Mouse (Mus musculus) midbrain, embryonic 16.5 days (tissue): ENCODE results near the gene Cbx3. TPM values are rescaled to one million over a fixed set of nuclear protein-coding genes. Genes with fewer than 3 reads are reported as not detected.

Experiments used
- ATAC-seq: fragments of 200-750 bp; cut with Nextera tagmentation; 2 replicates; pipeline ENCODE4 v1.8.0; 2017; ENCODE audit warnings: moderate TSS enrichment
- H3K27ac ChIP-seq: fragments of 300-500 bp; sonication (generic); 2 replicates; pipeline ENCODE4 v1.5.1; 2014; ENCODE audit warnings: mild to moderate bottlenecking, low read length, mixed read lengths
- H3K27me3 ChIP-seq: fragments of 300-500 bp; sonication (generic); 2 replicates; pipeline ENCODE4 v1.6.1; 2014; ENCODE audit warnings: low read depth, low read length, mixed read lengths; ENCODE audit not compliant: control insufficient read depth, insufficient read depth
- H3K36me3 ChIP-seq: fragments of 300-500 bp; sonication (generic); 2 replicates; pipeline ENCODE4 v1.6.1; 2014; ENCODE audit warnings: mild to moderate bottlenecking, low read length, moderate library complexity, mixed read lengths; ENCODE audit not compliant: control insufficient read depth, insufficient read depth
- H3K4me1 ChIP-seq: fragments of 300-500 bp; sonication (generic); 2 replicates; pipeline ENCODE4 v1.6.1; 2014; ENCODE audit warnings: mild to moderate bottlenecking, low read length, mixed read lengths; ENCODE audit not compliant: control insufficient read depth, insufficient read depth
- H3K4me2 ChIP-seq: fragments of 300-500 bp; sonication (generic); 2 replicates; pipeline ENCODE4 v1.6.1; 2014; ENCODE audit warnings: mild to moderate bottlenecking, low read length, mixed read lengths
- H3K4me3 ChIP-seq: fragments of 300-500 bp; sonication (generic); 2 replicates; pipeline ENCODE4 v1.5.1; 2014; ENCODE audit warnings: low read depth, mild to moderate bottlenecking, low read length, moderate library complexity, mixed read lengths
- H3K9ac ChIP-seq: fragments of 300-500 bp; sonication (generic); 2 replicates; pipeline ENCODE4 v1.6.1; 2014; ENCODE audit warnings: low read depth, low read length, mixed read lengths
- H3K9me3 ChIP-seq: fragments of 300-500 bp; sonication (generic); replicated peaks from 2 replicates; pipeline ENCODE4 v1.6.1; 2014; ENCODE audit warnings: mild to moderate bottlenecking, low read length, mixed read lengths; ENCODE audit not compliant: control insufficient read depth, poor library complexity, severe bottlenecking
- WGBS: fragments of 180-500 bp; shearing (Covaris S2); extraction: QIAGEN DNeasy Blood & Tissue Kit; methylation state at CpG from one replicate; pipeline ENCODE4 v1.1.7; 2014; 5-methylcytosine and 5-hydroxymethylcytosine counted together
- polyA plus RNA-seq: library from polyadenylated mRNA; unstranded; fragments of >200 nt; fragmentation: Nextera tagmentation; extraction: Ambion mirVana; gene quantifications from 2 replicates; pipeline ENCODE4 v1.2.1, GENCODE M21; 2015

Cbx3 gene
- polyA plus RNA-seq, 1 experiment from 2014 or later, result 417 TPM

GRCm38 (mm10) chr6:51508750-51509648 is 38.8 kb downstream of the Cbx3 start:
- ATAC-seq, result peak; percentile 89
- Histone ChIP-seq H3K36me3 (no peaks in the 10 kb centered on the region), H3K9me3 (no peaks in the 10 kb centered on the region), H3K4me2 (peak overlapping the region; percentile 58), H3K4me1 (peaks cover 6% of the 10 kb centered on the region; the same call in 1 of the 2 replicates), H3K27ac (peak overlapping the region; percentile 72), H3K9ac (peak overlapping the region; percentile 62), H3K27me3 (no peaks in the 10 kb centered on the region), H3K4me3 (peak overlapping the region; percentile 32)
- WGBS, result 22% methylated on average over 18 of the region's 18 CpGs

- H3K36me3 ChIP-seq, result no peaks in the 10 kb centered on the region
- H3K9me3 ChIP-seq, result no peaks in the 10 kb centered on the region
- no peak overlapping the region for H3K27ac ChIP-seq
- H3K4me3 ChIP-seq, result no peak overlapping the region
- 26% methylated on average over 5 of the region's 5 CpGs for WGBS
- peaks cover 6% of the 10 kb centered on the region; the same call in 1 of the 2 replicates for H3K4me1 ChIP-seq
- H3K4me2 ChIP-seq, result no peak overlapping the region
- no peak overlapping the region for H3K9ac ChIP-seq
- ATAC-seq, result no peak
- no peaks in the 10 kb centered on the region for H3K27me3 ChIP-seq
These were observed 39.9 kb downstream of the Cbx3 start for GRCm38 (mm10) chr6:51510094-51510493.

GRCm38 (mm10) chr6:51510946-51511345 is 40.8 kb downstream of the Cbx3 start:
- Histone ChIP-seq H3K27ac (no peak overlapping the region), H3K36me3 (no peaks in the 10 kb centered on the region), H3K4me1 (peaks cover 6% of the 10 kb centered on the region; the same call in 1 of the 2 replicates), H3K4me2 (no peak overlapping the region), H3K9ac (no peak overlapping the region), H3K4me3 (no peak overlapping the region), H3K9me3 (no peaks in the 10 kb centered on the region), H3K27me3 (no peaks in the 10 kb centered on the region)
- no peak for ATAC-seq
- 42% methylated on average over 1 of the region's 1 CpGs for WGBS

GRCm38 (mm10) chr6:51513745-51514144 is 43.6 kb downstream of the Cbx3 start:
- Histone ChIP-seq H3K4me3 (no peak overlapping the region), H3K27me3 (no peaks in the 10 kb centered on the region), H3K27ac (no peak overlapping the region), H3K9ac (no peak overlapping the region), H3K9me3 (no peaks in the 10 kb centered on the region), H3K4me1 (peaks cover 5% of the 10 kb centered on the region; the same call in 1 of the 2 replicates), H3K36me3 (no peaks in the 10 kb centered on the region), H3K4me2 (no peak overlapping the region)
- ATAC-seq, result no peak
- 84% methylated on average over 3 of the region's 3 CpGs for WGBS

- Histone ChIP-seq H3K9ac (no peak overlapping the region), H3K9me3 (no peaks in the 10 kb centered on the region), H3K27me3 (no peaks in the 10 kb centered on the region), H3K27ac (no peak overlapping the region), H3K36me3 (no peaks in the 10 kb centered on the region), H3K4me2 (no peak overlapping the region), H3K4me3 (no peak overlapping the region), H3K4me1 (no peaks in the 10 kb centered on the region)
- ATAC-seq, result no peak
- 89% methylated on average over 7 of the region's 7 CpGs for WGBS
These were observed 44.7 kb downstream of the Cbx3 start for GRCm38 (mm10) chr6:51514860-51515259.

- ATAC-seq, result peak; percentile 18; the same call in 1 of the 2 replicates
- no peak overlapping the region; the same call in 1 of the 2 replicates for H3K27ac ChIP-seq
- no peaks in the 10 kb centered on the region for H3K9me3 ChIP-seq
- no peaks in the 10 kb centered on the region for H3K36me3 ChIP-seq
- H3K9ac ChIP-seq, result 0 out of 2 replicates have a peak overlapping the region, but pooled peaks have one; percentile 89
- peak overlapping the region; percentile 63 for H3K4me2 ChIP-seq
- H3K27me3 ChIP-seq, result no peaks in the 10 kb centered on the region
- peak overlapping the region; percentile 85 for H3K4me3 ChIP-seq
- H3K4me1 ChIP-seq, result peaks cover 7% of the 10 kb centered on the region
- WGBS, result 21% methylated on average over 5 of the region's 5 CpGs
These were observed 53.1 kb downstream of the Cbx3 start for GRCm38 (mm10) chr6:51523310-51523709.

- Histone ChIP-seq H3K9me3 (no peaks in the 10 kb centered on the region), H3K4me2 (peak within 1 kb of the TSS; percentile 63), H3K27me3 (no peaks in the 10 kb centered on the region), H3K4me3 (peak within 1 kb of the TSS; percentile 85), H3K36me3 (no peaks in the 10 kb centered on the region), H3K27ac (peak within 1 kb of the TSS; percentile 77), H3K4me1 (peaks cover 10% of the 10 kb centered on the region), H3K9ac (peak within 1 kb of the TSS; percentile 89)
- 0% methylated on average over 44 of the region's 47 CpGs for WGBS
- peak; percentile 63 for ATAC-seq
These were observed 53.7 kb downstream of the Cbx3 start, which contains the start of gene Snx10 for GRCm38 (mm10) chr6:51523807-51524320. Gene Snx10 (plus strand): TSS chr6:51523901.

GRCm38 (mm10) chr6:51524321-51524931 is 54.3 kb downstream of the Cbx3 start:
- Histone ChIP-seq H3K36me3 (no peaks in the 10 kb centered on the region), H3K4me1 (peaks cover 15% of the 10 kb centered on the region), H3K27ac (peak overlapping the region; percentile 77), H3K9ac (peak overlapping the region; percentile 89), H3K9me3 (no peaks in the 10 kb centered on the region), H3K4me2 (peak overlapping the region; percentile 63), H3K4me3 (peak overlapping the region; percentile 85), H3K27me3 (no peaks in the 10 kb centered on the region)
- ATAC-seq, result peak; percentile 83
- WGBS, result under 1% methylated on average over 20 of the region's 21 CpGs
